Mouse (Mus musculus): ENCODE results near the gene Abca1.

The Abca1 gene

GRCm38 (mm10) chr4:53083071-53083470 is 76.6 kb downstream of the Abca1 start:
- DNase-seq (ENCODE audit: low read depth), result no peak

GRCm38 (mm10) chr4:53082451-53082850 is 77.2 kb downstream of the Abca1 start:
- no peak for DNase-seq (ENCODE audit: low read depth)

GRCm38 (mm10) chr4:53081851-53082250 is 77.8 kb downstream of the Abca1 start:
- no peak for DNase-seq (ENCODE audit: low read depth)

- DNase-seq (ENCODE audit: low read depth), result no peak
Measured at GRCm38 (mm10) chr4:53080290-53080689, 79.4 kb downstream of the Abca1 start.

- no peak for DNase-seq (ENCODE audit: low read depth)
Measured at GRCm38 (mm10) chr4:53078793-53079310, 80.8 kb downstream of the Abca1 start.

- no peak for DNase-seq (ENCODE audit: low read depth)
Measured at GRCm38 (mm10) chr4:53076788-53077350, 82.8 kb downstream of the Abca1 start.

- DNase-seq (ENCODE audit: low read depth), result no peak
Measured at GRCm38 (mm10) chr4:53073025-53073424, 86.7 kb downstream of the Abca1 start.

GRCm38 (mm10) chr4:53062301-53063008 is 97.2 kb downstream of the Abca1 start:
- DNase-seq (ENCODE audit: low read depth), result no peak

- DNase-seq (ENCODE audit: low read depth), result no peak
Measured at GRCm38 (mm10) chr4:53046238-53047022, 113.3 kb downstream of the Abca1 start.

GRCm38 (mm10) chr4:53045807-53046206 is 113.9 kb downstream of the Abca1 start:
- no peak for DNase-seq (ENCODE audit: low read depth)

- DNase-seq (ENCODE audit: low read depth), result no peak
Measured at GRCm38 (mm10) chr4:53043819-53044218, 115.9 kb downstream of the Abca1 start.

GRCm38 (mm10) chr4:53030326-53030948 is 129.3 kb downstream of the Abca1 start:
- peak; percentile 66 for DNase-seq (ENCODE audit: low read depth)

- DNase-seq (ENCODE audit: low read depth), result no peak
Measured at GRCm38 (mm10) chr4:53027811-53028210, 131.9 kb downstream of the Abca1 start.

- DNase-seq (ENCODE audit: low read depth), result no peak
Measured at GRCm38 (mm10) chr4:53024397-53024796, 135.3 kb downstream of the Abca1 start.

GRCm38 (mm10) chr4:53023189-53023925 is 136.3 kb downstream of the Abca1 start:
- DNase-seq (ENCODE audit: low read depth), result no peak

GRCm38 (mm10) chr4:53018392-53018791 is 141.3 kb downstream of the Abca1 start:
- DNase-seq (ENCODE audit: low read depth), result no peak

- DNase-seq (ENCODE audit: low read depth), result no peak
Measured at GRCm38 (mm10) chr4:53015024-53015423, 144.7 kb downstream of the Abca1 start.

GRCm38 (mm10) chr4:53014421-53014820 is 145.3 kb downstream of the Abca1 start:
- no peak for DNase-seq (ENCODE audit: low read depth)

GRCm38 (mm10) chr4:53011732-53012361 is 147.8 kb downstream of the Abca1 start, which contains the start of gene Nipsnap3b:
Gene Nipsnap3b (plus strand): TSS chr4:53011880.
- DNase-seq (ENCODE audit: low read depth), result peak; percentile 98

GRCm38 (mm10) chr4:53009871-53010270 is 149.8 kb downstream of the Abca1 start:
- no peak for DNase-seq (ENCODE audit: low read depth)

- DNase-seq (ENCODE audit: low read depth), result peak; percentile 50
Measured at GRCm38 (mm10) chr4:53009183-53009582, 150.5 kb downstream of the Abca1 start.
